Mouse (Mus musculus): ENCODE measurements around the gene Gng8. TPM values are rescaled to one million over a fixed set of nuclear protein-coding genes. Genes with fewer than 3 reads are reported as not detected.

Gene Gng8
- polyA plus RNA-seq, 1 experiment: 27.7 TPM

DNA sequence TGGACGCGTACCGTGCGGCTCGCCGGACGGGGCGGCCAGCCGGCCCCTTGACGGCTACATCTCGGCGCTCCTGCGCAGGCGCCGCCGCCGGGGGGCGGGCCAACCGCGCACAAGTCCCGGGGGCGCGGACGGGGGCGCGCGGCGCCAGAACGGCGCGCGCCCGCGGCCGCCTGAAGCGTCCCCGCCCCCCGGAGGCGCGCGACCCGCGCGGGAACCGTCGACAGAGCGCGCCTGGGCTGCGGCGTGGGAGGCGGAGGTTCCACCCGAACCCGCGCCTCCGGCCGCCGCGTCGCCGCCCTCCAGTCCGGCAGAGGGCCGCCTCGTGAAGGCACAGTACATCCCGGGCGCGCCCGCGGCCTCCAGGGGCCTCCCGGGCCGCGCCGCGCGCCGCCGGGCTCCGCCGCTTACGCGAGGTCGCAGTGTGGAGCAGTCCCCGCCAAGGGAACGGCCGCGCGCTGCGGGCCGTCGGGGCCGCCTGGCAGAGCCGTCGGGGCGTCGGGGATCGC lies 6.3 kb upstream of the Gng8 start:
- no peaks in the 10 kb centered on the region for H3K4me1 ChIP-seq (ENCODE audit: control insufficient read depth, insufficient read depth, low read length)
- DNase-seq: no peak
- H3K4me3 ChIP-seq (replicated peaks; ENCODE audit: extremely low read depth, low read depth, low read length): peak overlapping the region; percentile 18
- TF ChIP-seq CTCF (IDR thresholded peaks at IDR 0.05; ENCODE audit: insufficient read depth, low read length) (no peak), POLR2A (IDR thresholded peaks at IDR 0.05; ENCODE audit: borderline replicate concordance, extremely low read depth, low read depth, low read length) (no peak)
- WGBS: 34% methylated on average over 95 of the region's 95 CpGs

- H3K4me3 ChIP-seq (replicated peaks; ENCODE audit: extremely low read depth, low read depth, low read length): no peak overlapping the region
- 66% methylated on average over 59 of the region's 59 CpGs for WGBS
- DNase-seq: no peak
- TF ChIP-seq POLR2A (IDR thresholded peaks at IDR 0.05; ENCODE audit: borderline replicate concordance, extremely low read depth, low read depth, low read length) (no peak), CTCF (IDR thresholded peaks at IDR 0.05; ENCODE audit: insufficient read depth, low read length) (no peak)
- H3K4me1 ChIP-seq (ENCODE audit: control insufficient read depth, insufficient read depth, low read length): no peaks in the 10 kb centered on the region
These were observed 5.7 kb upstream of the Gng8 start for GRCm38 (mm10) chr7:16885905-16886304.

DNA sequence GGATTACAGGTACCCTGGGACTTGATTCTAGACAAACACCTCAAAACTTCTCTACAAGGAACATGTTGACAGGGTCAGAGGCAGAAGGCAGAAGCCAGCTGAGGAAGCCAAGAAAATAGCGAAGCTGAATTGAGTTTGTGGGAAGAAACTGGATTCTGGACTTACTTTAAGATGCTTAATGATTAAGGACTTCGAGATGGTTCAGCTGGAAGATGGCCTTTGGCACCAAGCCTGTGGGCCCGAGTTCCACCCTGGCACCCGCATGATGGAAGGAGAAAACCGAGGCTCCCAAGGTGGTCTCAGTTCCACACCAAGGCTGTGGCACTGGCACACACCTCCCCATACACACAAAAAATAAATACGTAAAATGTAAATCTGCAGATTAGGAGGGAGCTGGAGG lies 1.1 kb upstream of the Gng8 start:
- H3K4me1 ChIP-seq (ENCODE audit: control insufficient read depth, insufficient read depth, low read length): 0 out of 2 replicates have a peak, but pooled peaks cover 2% of the 10 kb centered on the region
- no peak for DNase-seq
- no peak for TF ChIP-seq CTCF (IDR thresholded peaks at IDR 0.05; ENCODE audit: insufficient read depth, low read length)
- H3K4me3 ChIP-seq (replicated peaks; ENCODE audit: extremely low read depth, low read depth, low read length): peak overlapping the region; percentile 22
- 48% methylated on average over 6 of the region's 6 CpGs for WGBS

DNA sequence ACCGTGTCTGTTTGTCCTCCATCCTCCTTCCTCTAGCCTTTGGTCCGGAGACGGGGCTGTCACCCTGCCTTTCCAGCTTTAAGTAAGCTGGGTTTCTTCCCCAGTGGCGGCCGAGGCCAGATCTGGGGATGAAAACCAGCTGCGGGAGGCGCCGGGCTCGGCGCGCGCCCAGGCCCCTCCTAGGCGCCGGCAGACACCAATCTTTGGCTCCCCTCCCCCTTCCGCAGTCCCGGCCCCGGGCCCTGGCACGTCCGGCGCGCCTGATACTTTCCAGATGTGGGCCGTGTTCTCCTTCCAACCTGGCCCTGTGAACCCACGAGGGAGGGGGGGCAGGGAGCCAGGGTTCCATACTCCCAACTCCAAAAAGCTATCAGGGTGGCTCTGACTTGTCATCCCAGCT lies 642 bp upstream of the Gng8 start:
- WGBS: 3% methylated on average over 23 of the region's 23 CpGs
- TF ChIP-seq CTCF (IDR thresholded peaks at IDR 0.05; ENCODE audit: insufficient read depth, low read length): no peak
- peak; percentile 28; the same call in 1 of the 2 replicates for TF ChIP-seq POLR2A (IDR thresholded peaks at IDR 0.05; ENCODE audit: borderline replicate concordance, extremely low read depth, low read depth, low read length)
- H3K4me1 ChIP-seq (ENCODE audit: control insufficient read depth, insufficient read depth, low read length): 0 out of 2 replicates have a peak, but pooled peaks cover 2% of the 10 kb centered on the region
- peak; percentile 40 for DNase-seq
- no peak overlapping the region for H3K4me3 ChIP-seq (replicated peaks; ENCODE audit: extremely low read depth, low read depth, low read length)

- H3K4me1 ChIP-seq (ENCODE audit: control insufficient read depth, insufficient read depth, low read length): 0 out of 2 replicates have a peak, but pooled peaks cover 2% of the 10 kb centered on the region
- DNase-seq: no peak
- H3K4me3 ChIP-seq (replicated peaks; ENCODE audit: extremely low read depth, low read depth, low read length): peak overlapping the region; percentile 4
- TF ChIP-seq POLR2A (IDR thresholded peaks at IDR 0.05; ENCODE audit: borderline replicate concordance, extremely low read depth, low read depth, low read length): no peak
- TF ChIP-seq CTCF (IDR thresholded peaks at IDR 0.05; ENCODE audit: insufficient read depth, low read length): no peak; the same call in 1 of the 2 replicates
- WGBS: 34% methylated on average over 9 of the region's 9 CpGs
These were observed 755 bp downstream of the Gng8 start for GRCm38 (mm10) chr7:16892352-16892730.

- TF ChIP-seq CTCF (IDR thresholded peaks at IDR 0.05; ENCODE audit: insufficient read depth, low read length) (no peak), POLR2A (IDR thresholded peaks at IDR 0.05; ENCODE audit: borderline replicate concordance, extremely low read depth, low read depth, low read length) (no peak)
- H3K4me3 ChIP-seq (replicated peaks; ENCODE audit: extremely low read depth, low read depth, low read length): no peak overlapping the region
- 26% methylated on average over 6 of the region's 6 CpGs for WGBS
- H3K4me1 ChIP-seq (ENCODE audit: control insufficient read depth, insufficient read depth, low read length): 0 out of 2 replicates have a peak, but pooled peaks cover 2% of the 10 kb centered on the region
- no peak for DNase-seq
These were observed 2.0 kb downstream of the Gng8 start for GRCm38 (mm10) chr7:16893612-16894011.

DNA sequence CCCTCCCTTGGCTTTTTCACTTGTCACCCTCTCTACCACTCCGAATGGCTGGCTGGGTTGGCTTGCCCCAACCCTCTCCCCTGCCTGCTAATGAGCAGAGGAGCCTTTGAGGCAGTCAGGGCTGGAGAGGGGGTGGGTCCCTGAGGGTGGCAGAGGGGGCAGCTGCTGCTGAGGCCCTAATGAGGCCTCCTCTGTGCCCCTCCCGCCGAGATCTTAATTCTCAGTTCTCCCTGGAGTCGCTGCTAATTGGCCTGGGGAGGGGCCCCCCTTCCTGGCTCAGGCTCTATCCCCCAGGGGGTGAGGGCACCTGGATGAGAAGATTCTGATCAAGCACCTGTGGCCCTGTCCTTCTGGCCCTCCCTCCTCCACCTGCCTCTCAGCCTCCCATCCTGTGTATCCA lies 2.7 kb downstream of the Gng8 start:
- no peak for DNase-seq
- no peak overlapping the region for H3K4me3 ChIP-seq (replicated peaks; ENCODE audit: extremely low read depth, low read depth, low read length)
- 0 out of 2 replicates have a peak, but pooled peaks cover 2% of the 10 kb centered on the region for H3K4me1 ChIP-seq (ENCODE audit: control insufficient read depth, insufficient read depth, low read length)
- no peak for TF ChIP-seq CTCF (IDR thresholded peaks at IDR 0.05; ENCODE audit: insufficient read depth, low read length)
- no peak for TF ChIP-seq POLR2A (IDR thresholded peaks at IDR 0.05; ENCODE audit: borderline replicate concordance, extremely low read depth, low read depth, low read length)
- WGBS: 33% methylated on average over 4 of the region's 4 CpGs

DNA sequence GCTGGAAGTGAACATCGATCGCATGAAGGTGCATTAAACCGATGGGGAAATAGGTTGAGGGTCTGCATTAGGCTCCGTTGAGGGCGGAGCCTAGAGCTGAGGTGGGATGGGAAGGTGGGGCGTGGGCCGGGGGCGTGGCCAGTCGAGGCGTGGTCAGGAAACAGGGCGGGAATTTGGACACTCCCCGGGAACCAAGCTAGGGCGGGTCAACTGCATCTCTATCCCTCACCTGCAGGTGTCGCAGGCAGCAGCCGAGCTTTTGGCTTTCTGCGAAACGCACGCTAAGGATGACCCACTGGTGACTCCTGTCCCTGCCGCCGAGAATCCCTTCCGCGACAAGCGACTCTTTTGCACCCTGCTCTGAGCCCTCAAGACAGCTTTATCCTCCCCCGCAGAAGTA lies 3.4 kb downstream of the Gng8 start:
- Histone ChIP-seq H3K4me3 (replicated peaks; ENCODE audit: extremely low read depth, low read depth, low read length) (no peak overlapping the region), H3K4me1 (ENCODE audit: control insufficient read depth, insufficient read depth, low read length) (0 out of 2 replicates have a peak, but pooled peaks cover 2% of the 10 kb centered on the region)
- DNase-seq: peak; percentile 74
- TF ChIP-seq CTCF (IDR thresholded peaks at IDR 0.05; ENCODE audit: insufficient read depth, low read length) (peak; percentile 91), POLR2A (IDR thresholded peaks at IDR 0.05; ENCODE audit: borderline replicate concordance, extremely low read depth, low read depth, low read length) (no peak)
- under 1% methylated on average over 23 of the region's 24 CpGs for WGBS

GRCm38 (mm10) chr7:16895511-16895910 lies 3.9 kb downstream of the Gng8 start:
- no peak for TF ChIP-seq CTCF (IDR thresholded peaks at IDR 0.05; ENCODE audit: insufficient read depth, low read length)
- TF ChIP-seq POLR2A (IDR thresholded peaks at IDR 0.05; ENCODE audit: borderline replicate concordance, extremely low read depth, low read depth, low read length): no peak
- 37% methylated on average over 10 of the region's 10 CpGs for WGBS
- 0 out of 2 replicates have a peak, but pooled peaks cover 2% of the 10 kb centered on the region for H3K4me1 ChIP-seq (ENCODE audit: control insufficient read depth, insufficient read depth, low read length)
- H3K4me3 ChIP-seq (replicated peaks; ENCODE audit: extremely low read depth, low read depth, low read length): no peak overlapping the region
- DNase-seq: no peak

GRCm38 (mm10) chr7:16900526-16900925 lies 8.9 kb downstream of the Gng8 start:
- Histone ChIP-seq H3K4me1 (ENCODE audit: control insufficient read depth, insufficient read depth, low read length) (no peaks in the 10 kb centered on the region), H3K4me3 (replicated peaks; ENCODE audit: extremely low read depth, low read depth, low read length) (no peak overlapping the region)
- TF ChIP-seq CTCF (IDR thresholded peaks at IDR 0.05; ENCODE audit: insufficient read depth, low read length) (no peak), POLR2A (IDR thresholded peaks at IDR 0.05; ENCODE audit: borderline replicate concordance, extremely low read depth, low read depth, low read length) (no peak)
- DNase-seq: no peak
- 55% methylated on average over 5 of the region's 5 CpGs for WGBS
